Mouse (Mus musculus): ENCODE data around the gene Ank. TPM values are rescaled to one million over a fixed set of nuclear protein-coding genes. Genes with fewer than 3 reads are reported as not detected.

Ank gene
- polyA plus RNA-seq, 1 experiment: 21.7 TPM

DNA sequence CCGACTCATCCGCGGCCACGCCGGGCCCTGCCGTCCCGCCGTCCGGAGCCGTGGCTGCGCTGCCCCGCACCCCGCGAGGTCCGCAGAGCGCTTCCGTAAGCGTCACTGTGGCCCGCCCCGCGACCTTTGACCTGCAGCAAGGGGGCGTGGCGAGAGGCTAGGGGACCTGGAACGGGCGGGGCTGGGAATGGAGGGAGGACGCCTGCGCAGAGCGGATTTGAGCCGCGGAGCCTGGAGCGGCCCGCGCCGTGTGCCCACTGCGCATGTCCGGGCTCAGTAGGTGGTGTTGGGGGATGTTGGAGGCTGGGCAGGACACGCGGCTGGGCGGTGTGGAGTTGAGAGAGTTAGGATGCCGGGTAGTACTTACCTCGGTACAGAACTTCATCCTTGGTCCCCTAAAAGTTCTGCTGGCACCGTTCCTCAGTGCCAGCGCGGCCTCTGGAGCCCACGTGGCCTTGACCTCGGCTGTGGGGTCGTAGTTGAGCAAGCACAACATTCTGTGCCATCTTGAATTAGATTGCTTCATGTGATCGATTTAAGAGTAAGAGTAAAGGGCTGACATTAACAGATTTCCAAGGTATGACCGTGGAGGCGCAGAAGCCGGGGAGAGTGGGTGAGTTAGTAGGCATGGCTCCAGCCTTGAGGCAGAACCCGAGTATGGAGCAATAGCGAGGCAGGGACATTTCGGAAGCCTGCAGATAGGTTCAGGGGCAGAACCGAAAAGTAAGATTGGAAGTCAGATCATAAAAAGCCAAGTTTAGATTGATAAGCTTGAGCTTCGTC is 164.3 kb downstream of the Ank start, which contains the start of gene Otulin:
Gene Otulin (minus strand): TSS at position 93 of the 783 bp plus-strand sequence.
- TF ChIP-seq GATA1 (IDR thresholded peaks at IDR 0.05; ENCODE audit: low read length): no peak

DNA sequence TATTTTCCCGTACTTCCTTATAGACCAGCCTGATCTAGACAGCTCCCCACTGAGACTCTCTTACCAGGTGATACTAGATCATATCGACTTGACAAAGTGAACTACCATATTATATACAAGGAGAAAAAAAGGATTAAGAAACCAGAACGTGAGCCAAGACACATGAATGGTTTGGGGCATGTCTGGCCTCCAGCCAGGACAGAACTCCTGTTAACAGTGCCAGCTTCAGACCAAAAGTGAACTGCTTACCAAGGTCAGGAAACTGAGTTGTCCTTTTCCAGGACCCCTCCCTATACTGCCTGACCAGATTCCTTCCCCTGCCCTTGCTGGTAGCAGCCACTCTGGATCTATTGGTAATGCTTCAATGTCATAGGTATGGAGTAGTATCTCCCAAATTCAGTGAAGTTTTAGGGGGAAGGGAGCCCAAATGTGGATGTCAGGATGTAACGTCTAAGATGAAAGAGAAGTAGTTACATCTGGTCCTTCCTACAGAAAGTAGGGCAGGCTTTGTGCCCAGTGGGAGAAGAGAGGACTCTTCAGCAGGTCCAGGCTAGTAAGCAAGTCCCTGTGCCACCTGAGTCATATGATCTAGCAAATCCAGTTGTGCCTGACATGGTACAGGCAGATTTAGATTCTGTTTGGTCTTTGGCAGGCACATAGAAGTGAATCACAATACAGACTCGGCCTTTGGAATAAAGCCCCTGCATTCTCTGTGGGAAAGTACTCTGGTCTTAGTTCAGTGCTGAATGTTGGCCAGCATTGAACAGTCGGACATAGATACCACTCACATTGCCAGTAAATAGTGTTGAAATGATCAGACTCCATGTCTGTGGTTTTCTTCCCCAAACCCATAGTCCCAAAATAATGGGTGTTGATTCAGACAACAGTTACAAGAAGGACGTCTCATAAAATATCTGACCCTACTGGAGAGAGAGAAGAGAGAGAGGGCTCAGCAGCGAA is 167.7 kb downstream of the Ank start:
- TF ChIP-seq GATA1 (IDR thresholded peaks at IDR 0.05; ENCODE audit: low read length): no peak

DNA sequence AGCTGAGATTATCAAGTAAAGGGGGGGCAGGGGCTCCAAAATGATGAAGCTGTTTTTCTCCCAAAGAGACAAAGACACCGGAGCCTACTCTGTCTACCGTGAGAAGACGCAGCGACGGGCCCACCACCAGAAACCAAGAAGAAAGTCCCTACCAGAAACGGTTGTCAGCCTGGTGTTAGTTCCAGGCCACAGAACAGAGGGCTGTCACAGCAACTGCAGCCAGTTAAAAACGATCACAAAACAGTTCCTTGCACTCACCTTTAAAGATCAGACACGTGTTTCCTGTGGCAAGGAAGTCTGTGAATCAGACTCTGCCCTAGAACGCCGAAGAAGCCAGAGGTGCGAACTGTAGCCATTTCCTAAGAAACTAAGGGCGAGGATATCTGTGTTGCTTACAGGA is 174.7 kb downstream of the Ank start:
- no peak for TF ChIP-seq GATA1 (IDR thresholded peaks at IDR 0.05; ENCODE audit: low read length)

DNA sequence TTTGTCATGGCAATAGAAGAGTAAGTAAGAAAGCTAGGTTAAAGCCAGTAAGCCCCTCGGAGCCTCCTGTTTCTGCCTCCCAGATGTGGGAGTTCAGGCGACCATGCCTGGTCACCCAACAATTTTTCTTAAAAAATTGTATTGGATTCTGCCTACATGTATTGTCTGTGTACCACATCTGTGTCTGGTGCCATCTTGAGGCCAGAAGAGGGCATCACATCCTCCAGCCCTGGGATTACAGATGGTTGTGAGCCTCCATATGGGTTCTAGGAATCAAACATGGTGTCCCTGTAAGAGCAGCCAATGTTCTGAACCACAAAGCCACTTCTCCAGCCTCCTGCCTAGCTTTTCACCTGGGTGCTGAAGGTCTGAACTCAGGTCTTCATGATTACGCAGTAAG is 176.4 kb downstream of the Ank start:
- no peak for TF ChIP-seq GATA1 (IDR thresholded peaks at IDR 0.05; ENCODE audit: low read length)

Other genes with a start within 250 kb of the Ank start
- 24.9 and 38.0 TPM in 2 replicates for gene Otulin, start 164.0 kb downstream of the Ank start, polyA plus RNA-seq (2012)
- gene Otulinl, start 214.9 kb downstream of the Ank start, polyA plus RNA-seq (2012): not detected in 2 replicates